Mouse (Mus musculus): ENCODE measurements around the gene Bcl11b. TPM values are rescaled to one million over a fixed set of nuclear protein-coding genes. Genes with fewer than 3 reads are reported as not detected.

Bcl11b gene
- total RNA-seq, 1 experiment from 2014 or later: 1.0 TPM

GRCm38 (mm10) chr12:107970637-107971036 lies 32.8 kb downstream of the Bcl11b start:
- no peak for DNase-seq

- no peak for DNase-seq
Measured at GRCm38 (mm10) chr12:107969841-107970371, 33.5 kb downstream of the Bcl11b start.

- no peak for DNase-seq
Measured at GRCm38 (mm10) chr12:107969126-107969525, 34.3 kb downstream of the Bcl11b start.

GRCm38 (mm10) chr12:107968331-107968730 lies 35.1 kb downstream of the Bcl11b start:
- DNase-seq: peak; percentile 42

- no peak for DNase-seq
Measured at GRCm38 (mm10) chr12:107967026-107967425, 36.4 kb downstream of the Bcl11b start.

GRCm38 (mm10) chr12:107965103-107965502 lies 38.3 kb downstream of the Bcl11b start:
- no peak for DNase-seq

- DNase-seq: no peak
Measured at GRCm38 (mm10) chr12:107964396-107965085, 38.9 kb downstream of the Bcl11b start.

- no peak for DNase-seq
Measured at GRCm38 (mm10) chr12:107962852-107963251, 40.5 kb downstream of the Bcl11b start.

- DNase-seq: peak; percentile 47
Measured at GRCm38 (mm10) chr12:107961843-107962242, 41.6 kb downstream of the Bcl11b start.

GRCm38 (mm10) chr12:107960789-107961491 lies 42.5 kb downstream of the Bcl11b start:
- peak; percentile 85 for DNase-seq

GRCm38 (mm10) chr12:107960365-107960764 lies 43.0 kb downstream of the Bcl11b start:
- no peak for DNase-seq

GRCm38 (mm10) chr12:107959872-107960271 lies 43.5 kb downstream of the Bcl11b start:
- DNase-seq: no peak

GRCm38 (mm10) chr12:107953044-107953684 lies 50.2 kb downstream of the Bcl11b start:
- no peak for DNase-seq

- no peak for DNase-seq
Measured at GRCm38 (mm10) chr12:107952318-107952724, 51.1 kb downstream of the Bcl11b start.

- DNase-seq: no peak
Measured at GRCm38 (mm10) chr12:107950667-107951179, 52.7 kb downstream of the Bcl11b start.

- no peak for DNase-seq
Measured at GRCm38 (mm10) chr12:107949416-107949815, 54.0 kb downstream of the Bcl11b start.

- DNase-seq: no peak
Measured at GRCm38 (mm10) chr12:107942100-107942499, 61.3 kb downstream of the Bcl11b start.

- no peak for DNase-seq
Measured at GRCm38 (mm10) chr12:107940774-107941173, 62.6 kb downstream of the Bcl11b start.

- no peak for DNase-seq
Measured at GRCm38 (mm10) chr12:107939177-107939576, 64.2 kb downstream of the Bcl11b start.

- DNase-seq: no peak
Measured at GRCm38 (mm10) chr12:107936972-107937371, 66.4 kb downstream of the Bcl11b start.

GRCm38 (mm10) chr12:107936406-107936805 lies 67.0 kb downstream of the Bcl11b start:
- DNase-seq: no peak

GRCm38 (mm10) chr12:107934831-107935437 lies 68.5 kb downstream of the Bcl11b start:
- DNase-seq: no peak
